Mouse (Mus musculus): ENCODE results near the gene Hmgb1.

The Hmgb1 gene

GRCm38 (mm10) chr5:149104096-149104725 is 80.1 kb downstream of the Hmgb1 start:
- no peak for DNase-seq (ENCODE audit: low spot score)

- no peak for DNase-seq (ENCODE audit: low spot score)
Measured at GRCm38 (mm10) chr5:149101869-149102268, 82.4 kb downstream of the Hmgb1 start.

DNA sequence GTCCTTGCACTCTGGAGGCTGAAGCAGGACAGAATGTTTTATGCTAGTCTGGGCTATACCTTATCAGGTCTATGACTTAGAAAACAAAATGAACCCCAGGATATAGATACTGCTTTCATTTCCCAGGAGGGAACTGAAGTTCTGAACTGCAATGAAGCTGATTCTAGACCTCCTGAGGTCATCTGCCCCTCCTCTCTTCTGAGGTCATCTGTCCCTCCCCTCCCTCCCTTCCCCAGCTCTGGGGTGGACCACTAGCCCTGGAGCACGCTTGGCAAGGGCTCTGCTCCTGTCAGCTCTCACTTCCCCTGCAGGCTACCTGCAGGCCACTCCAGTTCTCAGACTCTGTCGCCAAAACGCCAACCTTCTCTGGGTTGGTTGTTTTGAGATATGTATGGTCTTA is 84.2 kb downstream of the Hmgb1 start:
- no peak for DNase-seq (ENCODE audit: low spot score)

DNA sequence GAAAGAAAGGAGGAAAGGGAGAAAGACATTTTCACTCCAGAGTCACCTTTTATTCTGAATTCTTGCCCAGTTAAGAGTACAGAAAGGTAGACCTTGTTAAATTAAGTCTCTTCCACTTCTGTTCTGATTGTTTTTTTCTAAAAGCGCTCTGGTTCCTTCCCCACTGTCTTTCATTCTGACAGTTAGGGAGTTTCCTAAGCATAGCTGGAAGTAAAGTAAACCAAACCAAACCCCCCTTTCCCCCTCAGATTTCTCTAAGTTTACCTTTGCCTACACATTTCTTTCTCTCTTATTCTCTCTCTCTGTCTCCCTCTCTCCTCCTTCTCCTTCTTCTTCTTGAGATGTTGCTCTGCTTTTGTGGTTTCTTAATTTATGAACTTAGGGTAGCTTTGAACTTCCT is 85.3 kb downstream of the Hmgb1 start:
- DNase-seq (ENCODE audit: low spot score): no peak

- DNase-seq (ENCODE audit: low spot score): no peak
Measured at GRCm38 (mm10) chr5:149097841-149098240, 86.4 kb downstream of the Hmgb1 start.

- no peak for DNase-seq (ENCODE audit: low spot score)
Measured at GRCm38 (mm10) chr5:149096284-149096683, 88.0 kb downstream of the Hmgb1 start.

DNA sequence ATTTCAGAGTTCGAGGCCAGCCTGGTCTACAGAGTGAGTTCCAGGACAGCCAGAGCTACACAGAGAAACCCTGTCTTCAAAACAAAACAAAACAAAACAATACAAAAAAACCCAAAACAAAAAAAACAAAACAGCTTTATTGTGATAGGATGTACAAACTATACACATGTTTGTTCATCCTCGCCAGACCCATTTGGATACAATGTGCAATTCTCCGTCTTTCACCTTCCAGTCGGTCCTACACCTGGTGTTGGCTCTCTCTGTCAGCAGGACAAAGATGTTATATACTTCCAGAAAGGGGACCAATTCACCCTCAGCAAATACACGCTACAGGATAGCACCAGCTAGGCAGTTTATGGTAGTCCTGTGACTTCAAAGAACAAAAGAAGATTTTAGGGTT is 91.4 kb downstream of the Hmgb1 start:
- no peak for DNase-seq (ENCODE audit: low spot score)

- DNase-seq (ENCODE audit: low spot score): no peak
Measured at GRCm38 (mm10) chr5:149092526-149092925, 91.8 kb downstream of the Hmgb1 start.

DNA sequence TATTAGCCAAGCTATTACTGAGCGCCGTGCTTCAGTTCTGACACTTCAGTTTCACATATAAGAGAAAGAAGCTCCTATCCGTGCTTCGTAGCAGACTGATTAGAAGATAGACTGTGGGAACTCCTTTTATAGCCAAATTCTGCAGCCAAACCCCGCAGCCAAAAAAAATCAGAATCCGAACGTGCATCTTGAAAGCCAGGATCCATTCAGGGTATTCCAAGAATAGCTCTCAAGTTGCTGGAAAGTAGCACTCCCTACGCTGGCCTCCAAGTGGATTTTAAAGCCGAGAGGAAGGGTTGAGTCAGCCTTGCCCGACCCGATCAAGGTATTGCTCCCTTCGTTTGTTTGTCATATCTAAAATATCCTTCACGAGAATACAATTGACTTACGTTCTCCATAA is 93.0 kb downstream of the Hmgb1 start:
- no peak for DNase-seq (ENCODE audit: low spot score)

GRCm38 (mm10) chr5:149089860-149090259 is 94.4 kb downstream of the Hmgb1 start:
- DNase-seq (ENCODE audit: low spot score): no peak

DNA sequence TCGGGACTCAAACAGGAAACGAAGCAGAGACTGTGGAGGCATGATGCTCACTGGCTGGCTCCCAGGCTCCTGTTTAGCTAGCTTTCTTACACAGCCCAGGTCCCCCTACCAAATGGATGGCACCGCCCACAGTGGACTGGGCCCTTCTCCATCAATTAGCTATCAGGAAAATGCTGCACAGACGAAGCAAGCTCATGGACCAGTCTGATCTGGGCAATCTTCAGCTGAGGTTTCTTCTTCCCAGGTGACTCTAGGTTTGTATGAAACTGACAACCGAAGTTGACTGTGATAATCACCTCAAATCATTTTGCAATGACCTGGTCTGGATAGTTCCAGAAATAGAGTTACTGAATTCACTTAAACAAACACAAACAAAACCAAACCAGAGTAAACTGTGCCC is 94.8 kb downstream of the Hmgb1 start:
- DNase-seq (ENCODE audit: low spot score): no peak

GRCm38 (mm10) chr5:149088891-149089290 is 95.4 kb downstream of the Hmgb1 start:
- DNase-seq (ENCODE audit: low spot score): no peak

- no peak for DNase-seq (ENCODE audit: low spot score)
Measured at GRCm38 (mm10) chr5:149088149-149088548, 96.1 kb downstream of the Hmgb1 start.

- DNase-seq (ENCODE audit: low spot score): no peak
Measured at GRCm38 (mm10) chr5:149086382-149087244, 97.7 kb downstream of the Hmgb1 start.

GRCm38 (mm10) chr5:149080466-149080865 is 103.8 kb downstream of the Hmgb1 start:
- DNase-seq (ENCODE audit: low spot score): no peak

DNA sequence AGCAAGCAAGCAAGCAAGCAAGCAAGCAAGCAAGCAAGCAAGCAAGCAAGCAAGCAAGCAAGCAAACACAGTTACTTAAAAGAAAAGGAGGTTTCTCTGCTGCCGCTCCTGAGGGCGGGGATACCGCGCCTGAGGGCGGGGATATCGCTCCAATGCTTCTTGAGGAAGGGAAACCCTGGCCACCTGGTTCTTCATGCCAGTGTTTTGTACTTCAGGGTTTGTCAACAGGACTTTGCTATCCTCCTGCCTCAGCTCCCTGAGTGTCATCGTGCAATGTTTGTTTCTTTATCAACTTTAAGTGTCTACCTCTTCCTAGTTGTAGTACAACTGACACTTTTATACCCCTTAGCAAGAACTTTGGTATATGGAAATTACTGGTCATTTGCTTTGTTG is 104.5 kb downstream of the Hmgb1 start:
- DNase-seq (ENCODE audit: low spot score): no peak

- DNase-seq (ENCODE audit: low spot score): peak; percentile 32
Measured at GRCm38 (mm10) chr5:149079018-149079757, 105.1 kb downstream of the Hmgb1 start.

DNA sequence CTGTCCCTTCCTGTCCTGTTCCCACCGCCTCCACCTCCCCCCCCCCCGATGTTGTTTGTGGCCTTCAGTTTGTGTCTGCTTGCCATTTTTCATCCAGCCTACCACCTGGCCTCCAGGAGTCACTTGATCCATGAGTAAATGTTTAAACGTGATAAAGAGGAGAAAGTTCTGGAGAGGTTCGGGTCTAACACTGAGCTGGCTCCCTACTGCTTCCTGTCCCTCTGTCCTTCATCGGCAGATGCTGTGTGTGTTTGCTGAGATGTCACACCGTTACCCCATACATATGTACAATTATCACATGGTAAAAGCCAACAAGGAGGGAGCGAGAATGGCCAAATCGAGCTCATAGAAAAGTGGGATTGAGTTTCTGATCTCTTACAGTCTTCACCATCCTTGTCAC is 107.2 kb downstream of the Hmgb1 start:
- no peak for DNase-seq (ENCODE audit: low spot score)

GRCm38 (mm10) chr5:149071546-149071945 is 112.7 kb downstream of the Hmgb1 start:
- DNase-seq (ENCODE audit: low spot score): no peak

- no peak for DNase-seq (ENCODE audit: low spot score)
Measured at GRCm38 (mm10) chr5:149068745-149069144, 115.5 kb downstream of the Hmgb1 start.

DNA sequence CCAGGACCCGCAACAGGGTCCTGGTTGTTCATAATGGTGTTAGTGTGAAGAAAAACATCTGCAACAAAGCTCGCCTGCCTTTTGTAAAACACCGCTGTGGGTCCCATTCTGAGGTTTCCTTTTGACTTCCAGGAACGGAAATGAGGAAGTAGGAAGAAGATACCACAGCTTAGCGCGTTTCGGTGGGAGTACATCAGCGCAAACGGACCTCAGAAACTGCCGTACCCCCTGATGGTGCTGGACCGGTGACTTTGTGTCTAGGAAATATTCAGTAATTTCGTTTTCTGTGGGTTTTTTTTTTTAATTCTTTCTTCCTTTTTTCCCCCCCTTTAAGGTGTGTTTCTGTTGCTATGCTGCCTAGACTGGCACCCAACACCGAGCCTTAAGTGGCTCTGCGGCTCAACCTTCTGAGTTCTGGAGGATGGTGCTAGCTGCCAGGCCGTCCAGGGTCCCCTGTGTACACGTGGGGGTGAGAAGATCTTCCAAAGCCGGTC is 116.0 kb downstream of the Hmgb1 start:
- DNase-seq (ENCODE audit: low spot score): no peak

DNA sequence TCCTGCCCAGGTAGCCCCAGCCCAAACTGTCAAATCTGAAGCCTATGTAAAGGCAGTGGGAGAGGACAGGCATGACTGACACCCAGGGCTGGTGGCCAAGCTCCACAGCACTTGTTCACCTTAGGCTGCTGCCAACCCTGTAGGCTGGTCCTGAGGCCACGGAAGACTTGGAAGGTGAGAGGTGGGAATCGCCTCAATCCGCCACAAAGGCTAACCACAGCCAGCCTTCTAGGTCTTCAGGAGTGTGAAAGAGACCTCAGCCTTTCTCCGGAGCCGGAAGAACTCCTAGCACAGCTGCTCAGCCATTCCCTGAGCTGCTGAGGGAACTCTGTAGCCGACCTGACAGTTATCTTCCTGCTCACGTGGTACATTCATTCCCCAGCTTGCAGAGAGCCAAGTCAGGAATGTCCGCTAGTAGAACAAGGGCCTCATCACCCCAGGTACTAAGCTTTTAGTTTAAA is 116.8 kb downstream of the Hmgb1 start:
- no peak for DNase-seq (ENCODE audit: low spot score)

- peak; percentile 59 for DNase-seq (ENCODE audit: low spot score)
Measured at GRCm38 (mm10) chr5:149062833-149063232, 121.5 kb downstream of the Hmgb1 start.

Data from adipocyte (in vitro differentiated cells).